Mouse (Mus musculus) midbrain, postnatal 0 days (tissue): ENCODE measurements around the gene 3830417A13Rik. TPM values are rescaled to one million over a fixed set of nuclear protein-coding genes. Genes with fewer than 3 reads are reported as not detected.

Experiments used
- ATAC-seq: fragments of 200-750 bp; cut with Nextera tagmentation; 2 replicates; pipeline ENCODE4 v1.8.0; 2017; ENCODE audit warnings: moderate number of reproducible peaks, mild to moderate bottlenecking, moderate TSS enrichment, moderate library complexity; ENCODE audit not compliant: low FRiP score
- DNase-seq: peaks from one replicate; pipeline ENCODE4 v3.0.0-alpha.2; 2015; ENCODE audit warnings: low spot score
- H3K27ac ChIP-seq: fragments of 300-500 bp; sonication (generic); 2 replicates; pipeline ENCODE4 v1.5.1; 2014; ENCODE audit warnings: low read depth, mild to moderate bottlenecking, low read length, mixed read lengths
- H3K27me3 ChIP-seq: fragments of 300-500 bp; sonication (generic); 2 replicates; pipeline ENCODE4 v1.6.1; 2014; ENCODE audit warnings: low read length, control low read depth, mixed read lengths; ENCODE audit not compliant: insufficient read depth
- H3K36me3 ChIP-seq: fragments of 300-500 bp; sonication (generic); 2 replicates; pipeline ENCODE4 v1.6.1; 2014; ENCODE audit warnings: low read length, control low read depth, mixed read lengths; ENCODE audit not compliant: insufficient read depth
- H3K4me1 ChIP-seq: fragments of 300-500 bp; sonication (generic); 2 replicates; pipeline ENCODE4 v1.6.1; 2014; ENCODE audit warnings: mild to moderate bottlenecking, control low read depth, antibody characterized with exemption, low read length, mixed read lengths; ENCODE audit not compliant: insufficient read depth
- H3K4me2 ChIP-seq: fragments of 300-500 bp; sonication (generic); 2 replicates; pipeline ENCODE4 v1.6.1; 2014; ENCODE audit warnings: low read depth, mild to moderate bottlenecking, low read length, mixed read lengths; ENCODE audit not compliant: poor library complexity, severe bottlenecking
- H3K4me3 ChIP-seq: fragments of 300-500 bp; sonication (generic); 2 replicates; pipeline ENCODE4 v1.5.1; 2014; ENCODE audit warnings: low read depth, mild to moderate bottlenecking, low read length, moderate library complexity
- H3K9ac ChIP-seq: fragments of 300-500 bp; sonication (generic); replicated peaks from 2 replicates; pipeline ENCODE4 v1.6.1; 2014; ENCODE audit warnings: mild to moderate bottlenecking, low read length, moderate library complexity, mixed read lengths; ENCODE audit not compliant: poor library complexity, severe bottlenecking
- H3K9me3 ChIP-seq: fragments of 300-500 bp; sonication (generic); 2 replicates; pipeline ENCODE4 v1.6.1; 2016; ENCODE audit warnings: low read length, control low read depth
- CTCF ChIP-seq: IDR thresholded peaks from 2 replicates; pipeline ENCODE4 v1.5.1; 2016; ENCODE audit warnings: antibody characterized with exemption, mild to moderate bottlenecking
- WGBS: fragments of 180-500 bp; shearing (Covaris S2); extraction: QIAGEN DNeasy Blood & Tissue Kit; methylation state at CpG from one replicate; pipeline ENCODE4 v1.1.7; 2014; 5-methylcytosine and 5-hydroxymethylcytosine counted together
- polyA plus RNA-seq: library from polyadenylated mRNA; unstranded; fragments of >200 nt; fragmentation: Nextera tagmentation; extraction: Ambion mirVana; gene quantifications from 2 replicates; pipeline ENCODE4 v1.2.1, GENCODE M21; 2015
- total RNA-seq: library from RNA; depleted of rRNA; stranded (reverse); fragments of >200 nt; gene quantifications from 2 replicates; pipeline ENCODE4 v1.2.3, GENCODE M21; 2014; rRNA removed

Gene 3830417A13Rik
- total RNA-seq = not detected in 2 replicates
- polyA plus RNA-seq = not detected in 2 replicates

DNA sequence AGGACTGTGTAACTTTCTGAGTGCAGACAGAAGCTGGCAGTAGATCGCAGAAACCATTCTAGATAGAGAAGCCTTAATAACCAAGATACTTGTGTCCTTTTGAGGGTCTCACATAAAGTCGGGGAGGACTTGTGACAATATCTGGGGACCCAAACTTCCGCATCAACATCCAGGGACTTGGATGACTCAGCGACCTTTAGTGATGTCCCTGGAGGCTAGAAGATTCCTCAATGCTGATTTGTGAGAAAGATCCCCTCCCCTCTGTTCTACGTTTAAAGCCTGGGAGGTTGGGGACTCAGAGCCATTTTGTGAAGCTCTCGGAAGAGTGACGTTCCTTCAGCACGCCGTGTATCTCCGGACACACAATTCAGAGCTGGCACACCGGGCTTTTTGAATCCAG, at the start of gene 3830417A13Rik:
Gene 3830417A13Rik, plus strand, starts transcription at position 301 of the 400 bp plus-strand sequence.
- H3K9me3 ChIP-seq = peaks cover 6% of the 10 kb centered on the region; the same call in 1 of the 2 replicates
- H3K27me3 ChIP-seq = no peaks in the 10 kb centered on the region
- ATAC-seq (no peak), DNase-seq (no peak)
- H3K27ac ChIP-seq = no peak within 1 kb of the TSS
- no peak within 1 kb of the TSS for H3K4me3 ChIP-seq
- no peaks in the 10 kb centered on the region for H3K36me3 ChIP-seq
- H3K4me2 ChIP-seq = no peak within 1 kb of the TSS
- WGBS = 85% methylated on average over 11 of the region's 11 CpGs
- TF ChIP-seq CTCF = no peak
- no peaks in the 10 kb centered on the region for H3K4me1 ChIP-seq
- H3K9ac ChIP-seq = no peak within 1 kb of the TSS

DNA sequence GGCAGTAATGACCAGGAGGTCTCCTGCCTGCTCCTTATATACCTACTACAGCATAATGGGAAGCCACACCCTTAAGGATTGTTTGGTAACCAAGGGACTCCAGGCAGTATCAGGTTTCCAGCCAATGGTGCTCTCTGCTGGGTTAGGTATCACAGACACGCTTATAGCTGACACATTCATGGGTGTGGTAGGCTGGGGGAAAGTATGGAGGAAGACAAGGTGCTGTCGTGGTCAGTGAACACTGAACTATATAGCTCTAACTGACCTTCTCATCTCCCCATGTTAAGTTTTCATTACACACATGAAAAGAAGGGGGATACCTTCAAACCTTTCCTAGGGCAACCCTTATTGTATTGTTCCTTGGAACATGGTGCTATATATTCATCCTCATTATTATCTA, 21.2 kb upstream of the 3830417A13Rik start, which contains the start of gene Gm6760:
Gene Gm6760, minus strand, starts transcription at position 101 of the 400 bp plus-strand sequence.
- Histone ChIP-seq H3K36me3 (no peaks in the 10 kb centered on the region), H3K9ac (no peak within 1 kb of the TSS), H3K27me3 (no peaks in the 10 kb centered on the region), H3K4me2 (no peak within 1 kb of the TSS), H3K4me1 (no peaks in the 10 kb centered on the region), H3K4me3 (no peak within 1 kb of the TSS), H3K9me3 (no peaks in the 10 kb centered on the region), H3K27ac (no peak within 1 kb of the TSS)
- no peak for TF ChIP-seq CTCF
- ATAC-seq (no peak), DNase-seq (no peak)
- WGBS = 69% methylated on average over 2 of the region's 2 CpGs

DNA sequence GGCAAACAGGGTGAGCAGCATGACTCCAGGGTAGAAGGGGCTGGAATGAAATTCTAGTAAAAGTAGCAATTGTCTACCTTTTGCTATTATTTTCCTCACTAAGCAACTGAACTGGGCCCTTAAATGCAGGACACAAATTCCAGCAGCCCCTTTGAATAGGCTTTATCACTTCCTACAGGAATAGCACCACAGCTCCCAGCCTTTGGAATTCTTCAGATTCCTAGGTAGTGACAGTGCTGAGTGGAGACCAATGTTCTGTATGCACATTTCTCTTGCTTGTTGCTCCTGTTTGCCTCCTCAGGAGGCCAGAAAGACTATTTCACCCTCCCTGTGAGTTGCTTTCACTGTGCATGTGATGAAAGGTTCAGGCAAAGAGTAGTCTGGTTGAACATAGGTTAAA, 7.9 kb downstream of the 3830417A13Rik start:
- 0 out of 2 replicates have a peak, but pooled peaks cover 4% of the 10 kb centered on the region for H3K9me3 ChIP-seq
- H3K27me3 ChIP-seq = no peaks in the 10 kb centered on the region
- no peak overlapping the region for H3K9ac ChIP-seq
- no peak overlapping the region for H3K4me3 ChIP-seq
- DNase-seq (no peak), ATAC-seq (no peak)
- H3K4me2 ChIP-seq = no peak overlapping the region
- TF ChIP-seq CTCF = no peak
- no peaks in the 10 kb centered on the region for H3K36me3 ChIP-seq
- no peak overlapping the region for H3K27ac ChIP-seq
- H3K4me1 ChIP-seq = no peaks in the 10 kb centered on the region

Other genes with a start within 250 kb of the 3830417A13Rik start
- gene Gm6760, start 21.4 kb upstream of the 3830417A13Rik start, total RNA-seq = not detected in 2 replicates
- gene Gm6760, start 21.4 kb upstream of the 3830417A13Rik start, polyA plus RNA-seq = not detected in 2 replicates
- gene Slitrk4, start 103.4 kb downstream of the 3830417A13Rik start, total RNA-seq = 23.5 and 27.8 TPM in 2 replicates
- gene Slitrk4, start 103.4 kb downstream of the 3830417A13Rik start, polyA plus RNA-seq = 23.5 and 24.6 TPM in 2 replicates